Mouse (Mus musculus): ENCODE data around the gene Lgals1.
A peak's percentile ranks its signal among the peaks of the same experiment; 100 is the strongest.

DNA sequence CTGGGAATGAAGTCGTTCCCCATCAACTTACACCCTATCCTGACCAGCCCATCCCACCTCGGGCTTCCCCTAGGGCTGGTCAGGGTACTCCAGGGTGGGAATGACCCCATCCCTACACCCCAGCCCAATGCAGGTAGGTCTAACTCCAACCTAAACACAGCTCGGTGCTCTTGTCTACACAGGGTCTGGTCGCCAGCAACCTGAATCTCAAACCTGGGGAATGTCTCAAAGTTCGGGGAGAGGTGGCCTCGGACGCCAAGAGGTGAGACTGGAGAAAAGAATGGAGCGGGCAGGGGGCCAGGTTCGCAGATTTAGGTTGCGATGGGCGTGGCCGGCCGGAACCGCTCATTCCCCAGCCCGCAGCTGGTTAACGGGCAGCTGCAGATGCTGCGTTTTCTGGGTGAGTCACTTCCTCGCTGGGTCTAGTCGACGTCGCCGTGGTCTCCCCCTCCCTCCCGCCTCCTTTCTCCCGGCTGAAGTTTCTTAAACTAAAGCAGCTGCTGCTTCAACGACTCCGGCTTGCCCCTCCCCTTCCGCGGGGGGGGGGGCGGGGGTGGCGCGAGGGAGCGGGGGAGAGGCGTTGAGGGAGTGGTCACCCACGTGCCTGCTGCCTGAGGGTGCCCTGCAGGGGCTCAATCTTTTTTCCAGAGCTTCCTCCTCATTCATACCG lies 1.4 kb downstream of the Lgals1 start:
- peak; percentile 70 for TF ChIP-seq POLR2A (IDR thresholded peaks at IDR 0.05; ENCODE audit: insufficient read length, low read depth)
- peak; percentile 70 for TF ChIP-seq TCF12 (IDR thresholded peaks at IDR 0.05; ENCODE audit: insufficient read depth, poor library complexity, severe bottlenecking)
- peak; percentile 46 for TF ChIP-seq USF1 (IDR thresholded peaks at IDR 0.05; ENCODE audit: low read depth)
- peak; percentile 18 for TF ChIP-seq E2F4 (IDR thresholded peaks at IDR 0.05; ENCODE audit: insufficient read depth)
- no peak for TF ChIP-seq MAX (IDR thresholded peaks at IDR 0.05; ENCODE audit: low read depth)
- TF ChIP-seq MYOD1 (IDR thresholded peaks at IDR 0.05; ENCODE audit: control insufficient read depth in 1 of 3, insufficient read length in 2 of 3, low read depth in 2 of 3): peak; percentile 59 to 87 (median 85)
- no peak for TF ChIP-seq REST (IDR thresholded peaks at IDR 0.05; ENCODE audit: insufficient read depth, insufficient read length)
- TF ChIP-seq SRF (IDR thresholded peaks at IDR 0.05; ENCODE audit: control insufficient read depth, insufficient read length, low read depth): peak; percentile 77
- TF ChIP-seq POLR2AphosphoS2 (IDR thresholded peaks at IDR 0.05; ENCODE audit: insufficient read length, low read depth): peak; percentile 96
- TF ChIP-seq MYOG (IDR thresholded peaks at IDR 0.05; ENCODE audit: control insufficient read depth in 1 of 3, insufficient read depth in 1 of 3, insufficient read length in 2 of 3, low read depth in 2 of 3): peak; percentile 61 to 94 (median 83)
- 0 out of 2 replicates have a peak, but pooled peaks have one; percentile 1 for TF ChIP-seq CEBPB (IDR thresholded peaks at IDR 0.05; ENCODE audit: insufficient read depth, poor library complexity, severe bottlenecking)
- peak; percentile 74 for TF ChIP-seq TCF3 (IDR thresholded peaks at IDR 0.05; ENCODE audit: insufficient read length, low read depth)
